Mouse (Mus musculus) heart, embryonic 14.5 days (tissue): ENCODE data around the gene Myo3b. TPM values are rescaled to one million over a fixed set of nuclear protein-coding genes. Genes with fewer than 3 reads are reported as not detected.

Experiments used
- ATAC-seq: fragments of 200-750 bp; cut with Nextera tagmentation; 2 replicates; pipeline ENCODE4 v1.8.0; 2017; ENCODE audit warnings: low read depth, moderate TSS enrichment; ENCODE audit not compliant: insufficient number of reproducible peaks, insufficient read depth, low FRiP score
- H3K27ac ChIP-seq, 2 experiments: fragments of 200-500 bp in 1 of 2; fragments of 300-500 bp in 1 of 2; sonication (generic) in 1 of 2; replicated peaks in 1 of 2; 2 replicates each; pipeline ENCODE4 v1.5.1; 2012 to 2014; ENCODE audit warnings: low read depth in 2 of 2, low read length in 2 of 2, control low read depth in 1 of 2, mild to moderate bottlenecking in 1 of 2, mixed read lengths in 1 of 2; ENCODE audit not compliant: control insufficient read depth in 1 of 2, insufficient read depth in 1 of 2
- H3K27me3 ChIP-seq: fragments of 300-500 bp; sonication (generic); 2 replicates; pipeline ENCODE4 v1.6.1; 2014; ENCODE audit warnings: mild to moderate bottlenecking, low read length, control low read depth; ENCODE audit not compliant: control insufficient read depth, insufficient read depth
- H3K36me3 ChIP-seq: fragments of 300-500 bp; sonication (generic); 2 replicates; pipeline ENCODE4 v1.6.1; 2014; ENCODE audit warnings: mild to moderate bottlenecking, control low read depth, low read length, mixed read lengths; ENCODE audit not compliant: control insufficient read depth, insufficient read depth
- H3K4me1 ChIP-seq, 2 experiments: fragments of 200-500 bp in 1 of 2; fragments of 300-500 bp in 1 of 2; sonication (generic) in 1 of 2; 2 replicates each; pipeline ENCODE4 v1.6.1; 2012 to 2014; ENCODE audit warnings: low read length in 2 of 2, control low read depth in 1 of 2, mixed read lengths in 1 of 2; ENCODE audit not compliant: control insufficient read depth in 2 of 2, insufficient read depth in 2 of 2
- H3K4me2 ChIP-seq: fragments of 300-500 bp; sonication (generic); 2 replicates; pipeline ENCODE4 v1.6.1; 2014; ENCODE audit warnings: mild to moderate bottlenecking, low read length
- H3K4me3 ChIP-seq, 2 experiments: fragments of 200-500 bp in 1 of 2; fragments of 300-500 bp in 1 of 2; sonication (generic) in 1 of 2; 2 replicates each; pipeline ENCODE4 v1.5.1; 2012 to 2014; ENCODE audit warnings: low read length in 2 of 2, mild to moderate bottlenecking in 2 of 2, control low read depth in 1 of 2, low read depth in 1 of 2, moderate library complexity in 1 of 2; ENCODE audit not compliant: control insufficient read depth in 1 of 2, insufficient read depth in 1 of 2
- H3K9ac ChIP-seq: fragments of 300-500 bp; sonication (generic); 2 replicates; pipeline ENCODE4 v1.6.1; 2014; ENCODE audit warnings: mild to moderate bottlenecking, low read length
- H3K9me3 ChIP-seq: fragments of 300-500 bp; sonication (generic); 2 replicates; pipeline ENCODE4 v1.6.1; 2016; ENCODE audit warnings: low read length, control low read depth; ENCODE audit not compliant: control insufficient read depth
- WGBS: fragments of 180-500 bp; shearing (Covaris S2); extraction: QIAGEN DNeasy Blood & Tissue Kit; methylation state at CpG from one replicate; pipeline ENCODE4 v1.1.7; 2014; 5-methylcytosine and 5-hydroxymethylcytosine counted together
- polyA plus RNA-seq: library from polyadenylated mRNA; unstranded; fragments of >200 nt; fragmentation: Nextera tagmentation; extraction: Ambion mirVana; gene quantifications from 2 replicates; pipeline ENCODE4 v1.2.1, GENCODE M21; 2014

The Myo3b gene
- polyA plus RNA-seq, 1 experiment from 2014 or later, result 0.43 TPM

DNA sequence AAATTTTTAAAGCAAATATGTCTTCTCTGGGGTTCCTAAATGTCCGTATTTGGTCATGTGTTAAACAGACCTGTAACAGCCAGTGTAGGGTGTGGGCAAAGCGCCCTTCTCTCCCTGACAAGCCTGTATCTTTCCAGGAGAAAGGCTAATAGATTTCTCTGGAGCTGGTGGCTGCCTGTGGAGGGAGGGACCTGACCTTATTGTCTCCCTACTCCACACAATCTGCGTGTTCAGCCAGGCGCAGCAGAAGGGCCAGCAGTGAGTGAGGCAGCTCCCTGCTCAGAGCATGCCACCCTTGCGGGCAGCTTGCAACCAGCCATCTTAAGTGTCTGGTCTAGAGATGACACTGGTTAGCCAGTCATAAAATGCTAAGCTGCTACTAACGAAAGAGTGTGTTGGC lies 5.5 kb downstream of the Myo3b start:
- no peak for ATAC-seq
- WGBS, result 68% methylated on average over 6 of the region's 6 CpGs
- H3K4me3 ChIP-seq, result no peak overlapping the region
- H3K4me2 ChIP-seq, result no peak overlapping the region
- no peaks in the 10 kb centered on the region for H3K9me3 ChIP-seq
- H3K27me3 ChIP-seq, result no peaks in the 10 kb centered on the region
- H3K4me1 ChIP-seq, result no peaks in the 10 kb centered on the region
- H3K36me3 ChIP-seq, result no peaks in the 10 kb centered on the region
- H3K27ac ChIP-seq, result no peak overlapping the region
- H3K9ac ChIP-seq, result no peak overlapping the region

DNA sequence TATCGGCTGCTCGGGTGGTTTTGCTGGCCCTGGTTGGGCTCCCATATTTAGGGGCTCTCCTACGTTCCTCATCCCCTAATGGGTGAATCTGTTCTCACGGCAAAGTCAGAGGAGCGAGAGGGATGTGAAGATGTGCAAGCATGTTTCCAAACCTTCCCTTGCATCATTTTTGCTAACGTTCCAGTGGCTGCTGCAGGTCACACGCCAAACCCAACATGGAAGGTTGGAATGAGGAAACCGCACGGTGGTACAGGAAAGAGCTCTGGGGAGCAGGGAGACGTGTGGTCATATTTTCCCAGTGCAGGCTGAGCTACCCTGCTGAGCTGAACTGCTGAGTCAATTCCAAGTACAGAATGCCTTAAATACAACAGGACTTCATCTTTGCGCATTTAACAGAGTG lies 8.9 kb downstream of the Myo3b start:
- no peak overlapping the region for H3K4me3 ChIP-seq
- H3K27me3 ChIP-seq, result no peaks in the 10 kb centered on the region
- H3K9ac ChIP-seq, result no peak overlapping the region
- ATAC-seq, result no peak
- H3K4me1 ChIP-seq, result no peaks in the 10 kb centered on the region
- H3K27ac ChIP-seq, result no peak overlapping the region
- H3K36me3 ChIP-seq, result no peaks in the 10 kb centered on the region
- H3K9me3 ChIP-seq, result no peaks in the 10 kb centered on the region
- WGBS, result 76% methylated on average over 11 of the region's 11 CpGs
- no peak overlapping the region for H3K4me2 ChIP-seq

DNA sequence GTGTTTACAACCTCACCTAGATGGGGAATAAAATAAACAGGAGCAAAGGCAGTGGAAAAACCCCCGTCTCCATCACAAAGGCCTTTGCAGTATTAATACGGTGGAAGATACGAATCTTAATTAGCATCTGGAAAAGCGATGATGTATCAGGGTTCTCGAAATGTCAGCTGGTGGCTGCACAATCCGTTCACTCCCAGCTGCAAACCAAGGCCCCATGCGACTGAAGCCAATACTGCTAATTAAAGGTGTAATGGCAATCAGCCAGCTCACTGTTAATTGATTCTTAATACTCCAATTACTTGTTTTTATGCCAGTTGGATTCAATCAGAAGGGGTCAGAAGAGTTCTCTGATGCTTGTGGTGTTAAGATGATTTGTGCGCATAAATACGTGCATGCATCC lies 14.9 kb downstream of the Myo3b start:
- Histone ChIP-seq H3K9ac (no peak overlapping the region), H3K27me3 (no peaks in the 10 kb centered on the region), H3K4me2 (no peak overlapping the region), H3K4me1 (no peaks in the 10 kb centered on the region), H3K27ac (no peak overlapping the region), H3K9me3 (no peaks in the 10 kb centered on the region), H3K4me3 (no peak overlapping the region), H3K36me3 (no peaks in the 10 kb centered on the region)
- WGBS, result 86% methylated on average over 9 of the region's 9 CpGs
- ATAC-seq, result no peak

DNA sequence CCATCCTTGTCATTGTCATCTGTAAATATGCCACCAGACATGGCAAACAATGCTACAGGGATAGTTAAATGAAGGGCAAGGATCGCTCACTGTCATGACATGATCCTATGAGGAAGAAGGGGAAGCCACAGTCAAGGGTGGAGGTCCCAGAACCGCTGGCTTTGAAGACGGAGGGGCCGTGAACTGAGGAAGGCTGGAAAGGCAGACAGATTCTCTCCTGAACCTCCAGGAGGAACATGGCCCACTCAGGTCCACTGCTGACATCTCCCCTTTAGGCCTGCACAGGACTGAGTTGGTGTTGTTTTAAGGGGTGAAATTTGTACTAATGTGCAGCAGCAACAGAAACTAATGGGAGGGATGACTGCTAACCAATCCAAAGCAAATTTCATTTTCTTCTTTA lies 19.3 kb downstream of the Myo3b start:
- no peak for ATAC-seq
- H3K9me3 ChIP-seq, result no peaks in the 10 kb centered on the region
- no peaks in the 10 kb centered on the region for H3K27me3 ChIP-seq
- no peak overlapping the region for H3K27ac ChIP-seq
- 89% methylated on average over 4 of the region's 4 CpGs for WGBS
- H3K9ac ChIP-seq, result no peak overlapping the region
- no peak overlapping the region for H3K4me3 ChIP-seq
- no peaks in the 10 kb centered on the region for H3K36me3 ChIP-seq
- H3K4me1 ChIP-seq, result no peaks in the 10 kb centered on the region
- no peak overlapping the region for H3K4me2 ChIP-seq

DNA sequence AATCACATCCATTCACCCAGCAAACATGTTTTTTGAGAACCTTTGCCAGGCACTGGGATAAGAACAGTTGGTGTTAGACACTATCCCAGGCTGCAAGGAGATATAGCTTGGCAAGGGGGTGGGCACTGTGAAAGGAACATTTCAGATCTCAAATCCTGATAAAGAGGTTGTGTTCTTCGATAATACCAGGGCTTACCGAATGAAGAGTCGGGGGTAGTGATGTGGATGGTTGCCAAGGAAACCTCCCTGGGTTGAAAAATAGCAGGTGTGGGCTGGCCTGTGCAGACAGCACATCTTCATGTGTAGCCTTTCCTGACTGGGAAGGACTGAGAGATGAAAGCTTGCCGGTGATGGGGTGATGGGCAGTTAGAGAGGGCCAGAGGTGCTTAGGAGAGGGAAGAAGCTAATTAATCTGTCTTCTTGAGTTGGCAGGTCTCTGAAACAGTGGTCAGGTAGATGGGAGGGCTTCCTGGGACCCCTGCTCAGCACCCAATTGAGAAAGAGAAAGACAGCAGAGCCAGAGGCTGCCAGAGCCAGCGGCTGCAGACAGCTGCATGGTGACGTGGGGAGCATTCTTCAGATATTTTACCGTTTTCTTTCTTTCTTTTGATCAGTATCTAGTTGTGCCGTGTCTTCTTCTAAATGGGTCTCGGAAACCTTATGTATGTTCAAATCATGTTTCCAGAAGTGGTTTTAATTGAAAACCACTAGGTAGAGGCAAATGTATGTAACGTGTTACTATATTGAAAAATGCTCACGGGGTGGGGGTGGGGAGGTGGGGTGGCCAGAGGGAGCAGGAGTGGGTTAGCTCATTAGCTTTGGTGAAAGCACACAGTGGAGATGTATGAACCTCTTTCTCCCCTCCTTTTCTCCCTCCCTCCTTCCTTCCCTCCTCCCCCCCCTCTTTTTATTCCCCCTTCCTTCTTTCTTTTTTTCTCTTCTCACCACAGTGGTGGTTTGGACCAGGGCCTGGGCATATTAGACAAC lies 21.7 kb downstream of the Myo3b start:
- H3K9me3 ChIP-seq, result no peaks in the 10 kb centered on the region
- H3K9ac ChIP-seq, result no peak overlapping the region
- no peaks in the 10 kb centered on the region for H3K27me3 ChIP-seq
- no peak overlapping the region for H3K4me3 ChIP-seq
- no peak overlapping the region for H3K4me2 ChIP-seq
- H3K4me1 ChIP-seq, result no peaks in the 10 kb centered on the region
- no peak for ATAC-seq
- H3K36me3 ChIP-seq, result no peaks in the 10 kb centered on the region
- H3K27ac ChIP-seq, result no peak overlapping the region
- 57% methylated on average over 11 of the region's 11 CpGs for WGBS

DNA sequence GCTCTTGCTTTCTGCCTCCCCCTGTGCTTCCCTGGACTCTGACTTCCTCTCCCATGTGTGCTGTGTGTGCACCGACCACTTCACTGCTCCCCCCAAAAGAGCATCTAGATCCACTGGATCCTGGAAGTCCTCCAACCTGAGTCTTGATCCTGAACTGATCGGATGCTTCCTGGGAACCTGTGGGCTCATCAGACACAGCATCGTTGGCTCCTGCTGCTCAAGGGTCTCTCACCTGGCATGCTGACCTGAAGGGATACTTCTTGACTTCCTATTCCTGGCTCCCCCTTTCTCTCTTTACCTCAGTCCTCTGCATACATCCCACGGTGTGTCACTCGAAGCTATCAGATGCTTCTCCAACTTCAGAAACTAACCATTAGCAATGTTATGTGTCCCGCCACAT lies 26.2 kb downstream of the Myo3b start:
- no peak overlapping the region for H3K4me2 ChIP-seq
- no peak overlapping the region for H3K9ac ChIP-seq
- no peak for ATAC-seq
- no peaks in the 10 kb centered on the region; the same call in 1 of the 2 replicates for H3K27me3 ChIP-seq
- peaks cover 8 to 11% of the 10 kb centered on the region in 2 experiments; a peak in 3 of 4 replicates for H3K4me1 ChIP-seq
- no peak overlapping the region for H3K27ac ChIP-seq
- no peaks in the 10 kb centered on the region for H3K36me3 ChIP-seq
- no peak overlapping the region for H3K4me3 ChIP-seq
- H3K9me3 ChIP-seq, result no peaks in the 10 kb centered on the region
- 71% methylated on average over 6 of the region's 6 CpGs for WGBS

DNA sequence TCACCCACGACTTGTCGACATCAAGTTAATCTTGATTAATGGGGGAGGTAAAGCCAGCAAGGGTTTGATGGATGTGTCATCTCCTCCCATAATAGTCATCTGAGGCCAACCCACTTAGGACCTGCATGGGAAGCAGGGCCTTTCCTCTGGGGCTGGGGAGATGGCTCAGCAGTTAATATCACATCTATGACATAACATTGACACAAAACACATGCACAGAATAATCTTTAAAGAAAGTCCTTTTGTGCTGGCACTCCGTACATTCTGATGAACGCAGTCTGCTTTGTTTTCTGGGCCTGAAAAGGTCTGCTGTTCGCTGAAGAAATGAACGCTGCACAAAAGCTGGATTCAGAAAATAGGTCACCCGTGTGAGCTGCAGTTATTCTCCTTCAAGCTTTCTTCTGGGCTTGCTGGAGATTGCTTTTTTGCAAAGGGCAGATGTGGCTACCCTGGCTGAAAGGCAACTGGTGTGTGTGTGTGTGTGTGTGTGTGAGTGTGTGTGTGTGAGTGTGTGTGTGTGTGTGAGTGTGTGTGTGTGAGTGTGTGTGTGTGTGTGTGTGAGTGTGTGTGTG lies 26.9 kb downstream of the Myo3b start:
- Histone ChIP-seq H3K27ac (no peak overlapping the region), H3K9ac (no peak overlapping the region), H3K9me3 (no peaks in the 10 kb centered on the region), H3K36me3 (no peaks in the 10 kb centered on the region), H3K4me2 (no peak overlapping the region), H3K4me1 (peaks cover 9 to 13% of the 10 kb centered on the region in 2 experiments; a peak in 3 of 4 replicates), H3K27me3 (no peaks in the 10 kb centered on the region; the same call in 1 of the 2 replicates), H3K4me3 (no peak overlapping the region)
- WGBS, result 64% methylated on average over 7 of the region's 7 CpGs
- no peak for ATAC-seq
